Mouse (Mus musculus) neural tube, embryonic 14.5 days (tissue): Measurements from ENCODE around the gene Plk5. TPM values are rescaled to one million over a fixed set of nuclear protein-coding genes. Genes with fewer than 3 reads are reported as not detected.

Experiments
- ATAC-seq: fragments of 200-750 bp; cut with Nextera tagmentation; 2 replicates; pipeline ENCODE4 v1.8.0; 2017; ENCODE audit warnings: low read depth, mild to moderate bottlenecking, moderate TSS enrichment, moderate library complexity
- H3K27ac ChIP-seq: fragments of 300-500 bp; sonication (generic); 2 replicates; pipeline ENCODE4 v1.5.1; 2014; ENCODE audit warnings: low read depth, mild to moderate bottlenecking, control low read depth, low read length, moderate library complexity, mixed read lengths
- H3K27me3 ChIP-seq: fragments of 300-500 bp; sonication (generic); 2 replicates; pipeline ENCODE4 v1.6.1; 2014; ENCODE audit warnings: low read length; ENCODE audit not compliant: control insufficient read depth, insufficient read depth
- H3K36me3 ChIP-seq: fragments of 300-500 bp; sonication (generic); 2 replicates; pipeline ENCODE4 v1.6.1; 2014; ENCODE audit warnings: low read length, mixed read lengths; ENCODE audit not compliant: control insufficient read depth, insufficient read depth
- H3K4me1 ChIP-seq: fragments of 300-500 bp; sonication (generic); 2 replicates; pipeline ENCODE4 v1.6.1; 2014; ENCODE audit warnings: low read length; ENCODE audit not compliant: control insufficient read depth, insufficient read depth
- H3K4me2 ChIP-seq: fragments of 300-500 bp; sonication (generic); 2 replicates; pipeline ENCODE4 v1.6.1; 2014; ENCODE audit warnings: mild to moderate bottlenecking, low read depth, low read length, control low read depth
- H3K4me3 ChIP-seq: fragments of 300-500 bp; sonication (generic); 2 replicates; pipeline ENCODE4 v1.5.1; 2014; ENCODE audit warnings: low read depth, low read length, control low read depth, mixed read lengths
- H3K9ac ChIP-seq: fragments of 300-500 bp; sonication (generic); replicated peaks from 2 replicates; pipeline ENCODE4 v1.6.1; 2014; ENCODE audit warnings: low read depth, mild to moderate bottlenecking, control low read depth, low read length, mixed read lengths
- H3K9me3 ChIP-seq: fragments of 300-500 bp; sonication (generic); 2 replicates; pipeline ENCODE4 v1.6.1; 2016; ENCODE audit warnings: low read length; ENCODE audit not compliant: control insufficient read depth
- WGBS: fragments of 180-500 bp; shearing (Covaris S2); extraction: QIAGEN DNeasy Blood & Tissue Kit; methylation state at CpG from one replicate; pipeline ENCODE4 v1.1.7; 2014; 5-methylcytosine and 5-hydroxymethylcytosine counted together
- polyA plus RNA-seq: library from polyadenylated mRNA; unstranded; fragments of >200 nt; fragmentation: Nextera tagmentation; extraction: Ambion mirVana; gene quantifications from 2 replicates; pipeline ENCODE4 v1.2.1, GENCODE M21; 2014

Plk5 gene
- polyA plus RNA-seq, 1 experiment from 2014 or later, result 3.4 TPM

- H3K4me3 ChIP-seq, result peak within 1 kb of the TSS; percentile 62
- peak within 1 kb of the TSS; percentile 66 for H3K9ac ChIP-seq
- H3K27me3 ChIP-seq, result no peaks in the 10 kb centered on the region
- ATAC-seq, result peak; percentile 70; the same call in 1 of the 2 replicates
- no peaks in the 10 kb centered on the region for H3K9me3 ChIP-seq
- peak within 1 kb of the TSS; percentile 16; the same call in 1 of the 2 replicates for H3K27ac ChIP-seq
- H3K4me2 ChIP-seq, result peak within 1 kb of the TSS; percentile 98
- H3K36me3 ChIP-seq, result peaks cover 29% of the 10 kb centered on the region
- WGBS, result under 1% methylated on average over 34 of the region's 34 CpGs
- peaks cover 21% of the 10 kb centered on the region for H3K4me1 ChIP-seq
Measured at GRCm38 (mm10) chr10:80320340-80320760, 35.9 kb upstream of the Plk5 start, which contains the start of gene 2310011J03Rik. 2310011J03Rik (minus strand) TSS chr10:80320537.

- Histone ChIP-seq H3K4me1 (peaks cover 17% of the 10 kb centered on the region), H3K27me3 (no peaks in the 10 kb centered on the region; the same call in 1 of the 2 replicates), H3K9ac (no peak overlapping the region), H3K4me3 (no peak overlapping the region), H3K4me2 (no peak overlapping the region), H3K27ac (no peak overlapping the region), H3K9me3 (no peaks in the 10 kb centered on the region), H3K36me3 (peaks cover 22% of the 10 kb centered on the region)
- 78% methylated on average over 6 of the region's 6 CpGs for WGBS
- no peak for ATAC-seq
Measured at GRCm38 (mm10) chr10:80321014-80321669, 35.1 kb upstream of the Plk5 start.

GRCm38 (mm10) chr10:80321670-80322581 is 34.3 kb upstream of the Plk5 start:
- Histone ChIP-seq H3K4me3 (no peak overlapping the region; the same call in 1 of the 2 replicates), H3K9ac (no peak overlapping the region), H3K27me3 (no peaks in the 10 kb centered on the region; the same call in 1 of the 2 replicates), H3K9me3 (no peaks in the 10 kb centered on the region), H3K36me3 (peaks cover 14% of the 10 kb centered on the region), H3K4me1 (peaks cover 15% of the 10 kb centered on the region), H3K27ac (no peak overlapping the region), H3K4me2 (peak overlapping the region; percentile 83; the same call in 1 of the 2 replicates)
- ATAC-seq, result no peak; the same call in 1 of the 2 replicates
- 90% methylated on average over 21 of the region's 21 CpGs for WGBS

DNA sequence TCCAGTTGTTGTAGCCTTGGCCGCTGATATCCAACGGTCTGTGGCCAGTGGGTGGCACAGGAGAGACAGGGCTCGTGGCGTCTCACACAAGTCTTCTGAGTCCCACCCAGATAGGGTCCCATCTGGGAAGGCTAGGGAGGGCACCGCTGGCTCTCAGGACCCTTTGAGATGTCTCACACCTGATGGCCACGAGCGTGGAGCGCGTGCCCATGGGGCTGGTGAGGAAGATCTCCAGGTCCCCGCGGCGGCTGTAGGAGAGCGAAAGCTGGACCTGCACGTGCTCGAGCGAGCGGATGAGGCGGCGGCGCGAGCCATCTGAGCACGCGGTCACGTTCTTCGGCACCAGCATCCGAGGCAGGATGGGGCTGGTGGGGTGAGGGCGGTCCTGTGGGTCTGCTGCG is 33.4 kb upstream of the Plk5 start:
- H3K4me3 ChIP-seq, result peak overlapping the region; percentile 37
- WGBS, result 4% methylated on average over 28 of the region's 28 CpGs
- 0 out of 2 replicates have a peak, but pooled peaks have one; percentile 2 for ATAC-seq
- H3K9me3 ChIP-seq, result no peaks in the 10 kb centered on the region
- peak overlapping the region; percentile 59 for H3K9ac ChIP-seq
- H3K27ac ChIP-seq, result no peak overlapping the region
- peaks cover 5% of the 10 kb centered on the region; the same call in 1 of the 2 replicates for H3K36me3 ChIP-seq
- no peaks in the 10 kb centered on the region; the same call in 1 of the 2 replicates for H3K27me3 ChIP-seq
- H3K4me1 ChIP-seq, result peaks cover 15% of the 10 kb centered on the region
- H3K4me2 ChIP-seq, result peak overlapping the region; percentile 83

- Histone ChIP-seq H3K27me3 (no peaks in the 10 kb centered on the region; the same call in 1 of the 2 replicates), H3K27ac (no peak overlapping the region), H3K9me3 (no peaks in the 10 kb centered on the region), H3K4me2 (peak overlapping the region; percentile 83), H3K4me3 (peak overlapping the region; percentile 37), H3K36me3 (0 out of 2 replicates have a peak, but pooled peaks cover 1% of the 10 kb centered on the region), H3K9ac (peak overlapping the region; percentile 59), H3K4me1 (peaks cover 15% of the 10 kb centered on the region)
- 1% methylated on average over 33 of the region's 46 CpGs for WGBS
- ATAC-seq, result peak; percentile 19; the same call in 1 of the 2 replicates
Measured at GRCm38 (mm10) chr10:80323261-80324119, 32.8 kb upstream of the Plk5 start.

DNA sequence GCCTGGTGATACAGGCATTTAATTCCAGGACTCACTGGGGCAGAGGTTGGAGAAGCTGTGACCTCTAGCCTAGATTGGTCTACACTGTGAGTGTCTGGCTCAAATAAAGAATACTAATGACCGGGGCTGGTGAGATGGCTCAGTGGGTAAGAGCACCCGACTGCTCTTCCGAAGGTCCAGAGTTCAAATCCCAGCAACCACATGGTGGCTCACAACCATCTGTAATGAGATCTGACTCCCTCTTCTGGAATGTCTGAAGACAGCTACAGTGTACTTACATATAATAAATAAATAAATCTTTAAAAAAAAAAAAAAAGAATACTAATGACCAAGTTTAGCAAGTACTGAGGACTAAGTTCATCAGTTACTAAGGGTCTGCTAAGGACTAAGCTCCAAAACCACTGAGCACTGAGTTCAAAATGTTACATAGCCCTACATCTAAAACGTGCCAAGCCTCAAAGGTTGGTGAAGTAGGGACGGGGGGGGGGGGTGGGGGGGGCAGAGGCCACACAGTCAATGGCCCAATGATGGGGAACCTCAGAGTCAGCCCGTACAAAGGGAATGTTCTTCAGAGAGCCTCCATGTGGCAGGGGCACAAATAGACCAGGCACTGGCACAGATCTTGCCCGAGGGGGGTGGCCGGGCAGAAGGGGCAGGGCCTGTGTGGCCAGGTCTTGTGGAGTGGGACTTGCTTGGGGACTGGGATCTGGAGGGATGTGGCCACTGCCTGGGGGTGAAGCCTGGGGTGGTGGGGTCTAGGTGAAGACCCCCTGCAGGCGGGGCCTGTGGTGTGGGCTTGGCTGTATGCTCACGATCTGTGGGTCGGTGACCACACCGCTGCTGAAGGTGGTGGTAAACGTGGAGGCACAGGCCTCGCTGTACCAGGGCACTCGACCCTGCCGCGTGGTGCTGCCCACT is 31.9 kb upstream of the Plk5 start:
- no peak for ATAC-seq
- peak overlapping the region; percentile 83; the same call in 1 of the 2 replicates for H3K4me2 ChIP-seq
- H3K9me3 ChIP-seq, result no peaks in the 10 kb centered on the region
- no peak overlapping the region for H3K27ac ChIP-seq
- H3K27me3 ChIP-seq, result no peaks in the 10 kb centered on the region; the same call in 1 of the 2 replicates
- H3K4me1 ChIP-seq, result peaks cover 14% of the 10 kb centered on the region
- H3K4me3 ChIP-seq, result no peak overlapping the region
- H3K36me3 ChIP-seq, result no peaks in the 10 kb centered on the region
- no peak overlapping the region for H3K9ac ChIP-seq
- 79% methylated on average over 17 of the region's 17 CpGs for WGBS

GRCm38 (mm10) chr10:80325045-80325444 is 31.2 kb upstream of the Plk5 start:
- 81% methylated on average over 21 of the region's 21 CpGs for WGBS
- no peaks in the 10 kb centered on the region; the same call in 1 of the 2 replicates for H3K27me3 ChIP-seq
- H3K27ac ChIP-seq, result no peak overlapping the region
- no peak overlapping the region for H3K9ac ChIP-seq
- no peak overlapping the region for H3K4me2 ChIP-seq
- no peak for ATAC-seq
- peaks cover 14% of the 10 kb centered on the region; the same call in 1 of the 2 replicates for H3K4me1 ChIP-seq
- no peaks in the 10 kb centered on the region for H3K36me3 ChIP-seq
- H3K9me3 ChIP-seq, result no peaks in the 10 kb centered on the region
- no peak overlapping the region for H3K4me3 ChIP-seq
